Mouse (Mus musculus): ENCODE results near the gene Ppm1l. TPM values are rescaled to one million over a fixed set of nuclear protein-coding genes. Genes with fewer than 3 reads are reported as not detected.

The Ppm1l gene
- total and polyA plus RNA-seq, 3 experiments = not detected

GRCm38 (mm10) chr3:69542962-69543361, 226.3 kb downstream of the Ppm1l start:
- Histone ChIP-seq H3K4me1 (ENCODE audit: control insufficient read depth in 1 of 2, insufficient read depth in 2 of 2, low read length in 2 of 2) (no peaks in the 10 kb centered on the region), H3K4me3 (ENCODE audit: control insufficient read depth in 1 of 2, insufficient read depth in 1 of 2, low read depth in 2 of 2, low read length in 2 of 2) (no peak overlapping the region), H3K79me2 (ENCODE audit: control insufficient read depth, insufficient read depth, low read length, poor library complexity) (no peaks in the 10 kb centered on the region), H3K27me3 (ENCODE audit: control insufficient read depth in 1 of 2, insufficient read depth in 2 of 2, low read length in 2 of 2) (no peaks in the 10 kb centered on the region), H3K36me3 (ENCODE audit: control insufficient read depth in 1 of 2, insufficient read depth in 2 of 2, low read length in 2 of 2) (no peaks in the 10 kb centered on the region), H3K9ac (ENCODE audit: control insufficient read depth, low read depth, low read length, poor library complexity, severe bottlenecking) (no peak overlapping the region), H3K27ac (ENCODE audit: control insufficient read depth, low read depth, low read length) (no peak overlapping the region), H3K9me3 (replicated peaks; ENCODE audit: insufficient read depth, low read length) (no peaks in the 10 kb centered on the region)
- TF ChIP-seq MYC (IDR thresholded peaks at IDR 0.05; ENCODE audit: low read depth, low read length) = no peak
- DNase-seq (ENCODE audit: low read depth, low spot score) = no peak

GRCm38 (mm10) chr3:69543730-69544129, 227.1 kb downstream of the Ppm1l start:
- Histone ChIP-seq H3K9ac (ENCODE audit: control insufficient read depth, low read depth, low read length, poor library complexity, severe bottlenecking) (no peak overlapping the region), H3K4me1 (ENCODE audit: control insufficient read depth in 1 of 2, insufficient read depth in 2 of 2, low read length in 2 of 2) (no peaks in the 10 kb centered on the region), H3K4me3 (ENCODE audit: control insufficient read depth in 1 of 2, insufficient read depth in 1 of 2, low read depth in 2 of 2, low read length in 2 of 2) (no peak overlapping the region), H3K36me3 (ENCODE audit: control insufficient read depth in 1 of 2, insufficient read depth in 2 of 2, low read length in 2 of 2) (no peaks in the 10 kb centered on the region), H3K27ac (ENCODE audit: control insufficient read depth, low read depth, low read length) (no peak overlapping the region), H3K9me3 (replicated peaks; ENCODE audit: insufficient read depth, low read length) (no peaks in the 10 kb centered on the region), H3K79me2 (ENCODE audit: control insufficient read depth, insufficient read depth, low read length, poor library complexity) (no peaks in the 10 kb centered on the region), H3K27me3 (ENCODE audit: control insufficient read depth in 1 of 2, insufficient read depth in 2 of 2, low read length in 2 of 2) (no peaks in the 10 kb centered on the region)
- TF ChIP-seq GABPA (IDR thresholded peaks at IDR 0.05; ENCODE audit: low read depth, low read length) (no peak), POLR2A (IDR thresholded peaks at IDR 0.05; ENCODE audit: control insufficient read depth in 1 of 2, insufficient read depth in 1 of 2, low read depth in 1 of 2, low read length in 2 of 2, poor library complexity in 1 of 2) (no peak), USF1 (IDR thresholded peaks at IDR 0.05; ENCODE audit: low read depth, low read length) (no peak), TAL1 (IDR thresholded peaks at IDR 0.05; ENCODE audit: low read length) (no peak), NRF1 (IDR thresholded peaks at IDR 0.05; ENCODE audit: insufficient read depth, low read depth, low read length, poor library complexity, severe bottlenecking) (no peak), MYC (IDR thresholded peaks at IDR 0.05; ENCODE audit: low read depth, low read length) (no peak), RAD21 (IDR thresholded peaks at IDR 0.05; ENCODE audit: low read depth, low read length) (no peak), ELF1 (IDR thresholded peaks at IDR 0.05; ENCODE audit: low read depth, low read length) (no peak), CHD2 (IDR thresholded peaks at IDR 0.05; ENCODE audit: low read length) (no peak), TCF12 (IDR thresholded peaks at IDR 0.05; ENCODE audit: low read depth, low read length) (no peak), POLR2AphosphoS5 (IDR thresholded peaks at IDR 0.05; ENCODE audit: borderline replicate concordance, low read depth, low read length) (no peak), BHLHE40 (IDR thresholded peaks at IDR 0.05; ENCODE audit: borderline replicate concordance, low read depth, low read length) (no peak), ZC3H11A (IDR thresholded peaks at IDR 0.05; ENCODE audit: low read depth, low read length) (no peak), POLR2AphosphoS2 (IDR thresholded peaks at IDR 0.05; ENCODE audit: low read length) (no peak), ZKSCAN1 (IDR thresholded peaks at IDR 0.05; ENCODE audit: low read depth, low read length) (no peak), E2F4 (IDR thresholded peaks at IDR 0.05; ENCODE audit: borderline replicate concordance, low read depth, low read length) (no peak), MEF2A (IDR thresholded peaks at IDR 0.05; ENCODE audit: extremely low read depth, insufficient replicate concordance, low read depth, low read length, poor library complexity, severe bottlenecking) (no peak)
- DNase-seq (ENCODE audit: low read depth, low spot score) = no peak
